Mouse (Mus musculus) limb, embryonic 13.5 days (tissue): ENCODE measurements around the gene C1qtnf1. TPM values are rescaled to one million over a fixed set of nuclear protein-coding genes. Genes with fewer than 3 reads are reported as not detected.

Experiments used
- ATAC-seq: fragments of 200-750 bp; cut with Nextera tagmentation; 2 replicates; pipeline ENCODE4 v1.8.0; 2017; ENCODE audit warnings: low read depth, moderate number of reproducible peaks, moderate TSS enrichment; ENCODE audit not compliant: low FRiP score
- H3K27ac ChIP-seq: fragments of 300-500 bp; sonication (generic); 2 replicates; pipeline ENCODE4 v1.5.1; 2015; ENCODE audit warnings: inconsistent platforms, mild to moderate bottlenecking, moderate library complexity
- H3K27me3 ChIP-seq: fragments of 300-500 bp; sonication (generic); 2 replicates; pipeline ENCODE4 v1.6.1; 2015; ENCODE audit warnings: mild to moderate bottlenecking, inconsistent platforms
- H3K36me3 ChIP-seq: fragments of 300-500 bp; sonication (generic); 2 replicates; pipeline ENCODE4 v1.6.1; 2015; ENCODE audit warnings: inconsistent platforms, mild to moderate bottlenecking, moderate library complexity
- H3K4me1 ChIP-seq: fragments of 300-500 bp; sonication (generic); 2 replicates; pipeline ENCODE4 v1.6.1; 2015; ENCODE audit warnings: inconsistent platforms
- H3K4me2 ChIP-seq: fragments of 300-500 bp; sonication (generic); replicated peaks from 2 replicates; pipeline ENCODE4 v1.6.1; 2015; ENCODE audit warnings: inconsistent platforms, mild to moderate bottlenecking, moderate library complexity
- H3K4me3 ChIP-seq: fragments of 300-500 bp; sonication (generic); 2 replicates; pipeline ENCODE4 v1.5.1; 2015; ENCODE audit warnings: moderate library complexity, mild to moderate bottlenecking, inconsistent platforms
- H3K9ac ChIP-seq: fragments of 300-500 bp; sonication (generic); 2 replicates; pipeline ENCODE4 v1.6.1; 2015; ENCODE audit warnings: mild to moderate bottlenecking, inconsistent platforms
- H3K9me3 ChIP-seq: fragments of 300-500 bp; sonication (generic); 2 replicates; pipeline ENCODE4 v1.6.1; 2016; ENCODE audit warnings: inconsistent platforms
- WGBS: fragments of 180-500 bp; shearing (Covaris S2); methylation state at CpG from one replicate; pipeline ENCODE4 v1.1.7; 2015; 5-methylcytosine and 5-hydroxymethylcytosine counted together
- polyA plus RNA-seq: library from polyadenylated mRNA; unstranded; fragments of >200 nt; fragmentation: Nextera tagmentation; extraction: Ambion mirVana; gene quantifications from 2 replicates; pipeline ENCODE4 v1.2.1, GENCODE M21; 2015

The C1qtnf1 gene
- polyA plus RNA-seq, 1 experiment from 2014 or later = 6.6 TPM

DNA sequence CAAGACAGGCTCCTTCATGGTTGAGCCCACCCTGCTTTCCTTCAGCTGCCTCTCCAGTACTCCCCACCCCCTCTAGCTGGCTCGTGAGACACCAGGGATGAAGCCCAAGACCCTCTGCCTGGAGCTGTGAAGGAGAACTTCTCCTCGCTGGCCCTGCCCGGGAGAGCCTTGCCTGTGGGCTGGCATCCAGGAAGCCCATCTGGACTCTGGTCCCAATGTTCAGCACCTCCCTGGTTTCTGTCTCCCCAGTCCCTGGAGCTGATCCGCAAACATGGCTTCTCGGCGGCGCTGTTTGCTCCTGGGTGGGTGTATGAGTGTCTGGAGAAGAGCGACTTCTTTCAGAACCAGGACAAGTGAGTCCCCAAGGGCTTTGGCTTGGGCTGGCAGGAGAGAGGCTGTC is 56.2 kb downstream of the C1qtnf1 start:
- no peak for ATAC-seq
- 83% methylated on average over 8 of the region's 8 CpGs for WGBS
- H3K9me3 ChIP-seq = no peaks in the 10 kb centered on the region
- no peaks in the 10 kb centered on the region for H3K27me3 ChIP-seq
- peaks cover 20% of the 10 kb centered on the region for H3K4me1 ChIP-seq
- H3K9ac ChIP-seq = no peak overlapping the region
- no peak overlapping the region for H3K27ac ChIP-seq
- no peak overlapping the region for H3K4me2 ChIP-seq
- H3K4me3 ChIP-seq = no peak overlapping the region
- peaks cover 56% of the 10 kb centered on the region for H3K36me3 ChIP-seq

- ATAC-seq = no peak
- Histone ChIP-seq H3K9ac (no peak overlapping the region), H3K9me3 (no peaks in the 10 kb centered on the region), H3K27me3 (peaks cover 4% of the 10 kb centered on the region), H3K36me3 (peaks cover 53% of the 10 kb centered on the region), H3K4me2 (no peak overlapping the region), H3K27ac (no peak overlapping the region), H3K4me3 (no peak overlapping the region), H3K4me1 (peaks cover 22% of the 10 kb centered on the region)
- WGBS = 43% methylated on average over 11 of the region's 11 CpGs
Measured at GRCm38 (mm10) chr11:118485338-118485737, 57.3 kb downstream of the C1qtnf1 start.

- Histone ChIP-seq H3K27ac (no peak overlapping the region), H3K9ac (no peak overlapping the region), H3K4me3 (no peak overlapping the region), H3K4me1 (peaks cover 22% of the 10 kb centered on the region), H3K27me3 (peaks cover 9% of the 10 kb centered on the region), H3K4me2 (no peak overlapping the region), H3K36me3 (peaks cover 53% of the 10 kb centered on the region), H3K9me3 (no peaks in the 10 kb centered on the region)
- no peak for ATAC-seq
- WGBS = 91% methylated on average over 3 of the region's 3 CpGs
Measured at GRCm38 (mm10) chr11:118485780-118486179, 57.8 kb downstream of the C1qtnf1 start.

DNA sequence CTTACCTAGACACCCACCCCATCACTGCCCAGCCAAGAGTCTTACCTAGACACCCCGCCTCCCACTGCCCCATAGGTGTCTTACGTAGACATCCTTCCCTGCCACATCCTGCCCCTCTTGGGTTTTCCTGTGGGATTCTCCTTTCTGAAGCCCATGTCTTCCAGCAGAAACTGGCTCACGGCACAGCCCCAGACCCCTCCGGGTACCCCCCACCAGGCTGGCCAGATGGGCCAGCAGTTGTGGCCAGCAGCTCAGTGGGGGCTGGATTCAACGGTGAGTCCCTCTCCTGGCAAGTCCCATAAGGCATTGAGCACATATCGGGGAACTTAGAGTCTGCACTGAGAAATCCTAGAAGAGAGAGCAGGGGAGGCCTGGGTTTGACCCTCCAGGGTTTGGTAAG is 58.3 kb downstream of the C1qtnf1 start:
- peaks cover 22% of the 10 kb centered on the region for H3K4me1 ChIP-seq
- no peak overlapping the region for H3K9ac ChIP-seq
- no peak for ATAC-seq
- no peaks in the 10 kb centered on the region for H3K9me3 ChIP-seq
- no peak overlapping the region for H3K4me3 ChIP-seq
- no peak overlapping the region for H3K4me2 ChIP-seq
- no peak overlapping the region for H3K27ac ChIP-seq
- H3K27me3 ChIP-seq = peaks cover 11% of the 10 kb centered on the region
- peaks cover 52% of the 10 kb centered on the region for H3K36me3 ChIP-seq
- 82% methylated on average over 6 of the region's 6 CpGs for WGBS

DNA sequence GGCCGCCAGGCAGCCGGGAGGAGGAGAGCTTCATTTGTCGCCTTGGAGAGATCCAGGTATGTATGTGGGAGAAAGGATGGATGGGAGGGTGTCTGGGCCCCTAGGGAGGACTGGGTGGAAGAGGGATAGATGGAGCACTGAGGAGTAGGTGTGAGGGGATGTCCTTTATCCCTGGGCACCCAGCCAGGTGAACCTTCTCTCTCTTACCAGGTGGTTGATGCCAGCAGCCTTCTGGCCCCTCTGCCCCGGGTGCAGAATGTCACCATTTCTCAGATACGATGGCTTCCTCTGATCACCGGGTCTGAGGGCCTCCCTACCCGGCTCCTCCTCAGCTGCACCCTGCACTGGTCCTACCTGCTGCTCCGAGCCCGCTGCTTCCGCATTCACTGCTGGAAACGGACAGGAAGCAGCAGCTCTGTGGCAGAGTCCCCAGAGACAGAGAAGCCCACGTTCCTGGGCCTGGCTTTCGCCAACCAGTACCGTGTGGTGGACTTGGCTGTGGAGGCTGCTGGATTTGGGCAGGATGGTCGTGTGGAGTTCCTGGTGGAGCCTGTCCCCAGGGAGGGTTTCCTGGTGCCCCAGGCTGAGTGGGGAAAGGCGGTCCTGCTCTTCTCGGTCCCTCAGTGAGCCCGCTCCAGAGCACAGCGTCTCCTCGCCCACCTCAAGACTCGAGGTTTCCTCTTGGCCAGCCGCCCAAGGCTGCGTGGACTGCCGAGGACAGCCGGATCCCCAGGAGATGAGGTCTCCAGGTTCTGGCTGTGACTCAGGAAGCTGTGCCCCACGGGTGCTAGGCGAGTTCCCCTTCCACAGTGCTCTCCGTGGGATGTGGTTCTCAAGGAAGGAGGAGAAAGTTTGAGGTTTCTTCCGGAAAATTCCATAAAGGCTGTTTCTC is 59.1 kb downstream of the C1qtnf1 start:
- Histone ChIP-seq H3K4me1 (peaks cover 22% of the 10 kb centered on the region), H3K4me2 (no peak overlapping the region), H3K36me3 (peaks cover 43% of the 10 kb centered on the region), H3K27me3 (peaks cover 12% of the 10 kb centered on the region), H3K4me3 (no peak overlapping the region), H3K9ac (no peak overlapping the region), H3K27ac (no peak overlapping the region), H3K9me3 (no peaks in the 10 kb centered on the region)
- 86% methylated on average over 29 of the region's 29 CpGs for WGBS
- no peak for ATAC-seq

- Histone ChIP-seq H3K9ac (peak overlapping the region; percentile 40; the same call in 1 of the 2 replicates), H3K4me1 (peaks cover 27% of the 10 kb centered on the region), H3K27ac (peak overlapping the region; percentile 48; the same call in 1 of the 2 replicates), H3K4me2 (0 out of 2 replicates have a peak overlapping the region, but pooled peaks have one; percentile 24), H3K4me3 (no peak overlapping the region), H3K9me3 (no peaks in the 10 kb centered on the region), H3K36me3 (peaks cover 33% of the 10 kb centered on the region), H3K27me3 (peaks cover 12% of the 10 kb centered on the region)
- no peak for ATAC-seq
- WGBS = 62% methylated on average over 8 of the region's 8 CpGs
Measured at GRCm38 (mm10) chr11:118488191-118488906, 60.3 kb downstream of the C1qtnf1 start.

DNA sequence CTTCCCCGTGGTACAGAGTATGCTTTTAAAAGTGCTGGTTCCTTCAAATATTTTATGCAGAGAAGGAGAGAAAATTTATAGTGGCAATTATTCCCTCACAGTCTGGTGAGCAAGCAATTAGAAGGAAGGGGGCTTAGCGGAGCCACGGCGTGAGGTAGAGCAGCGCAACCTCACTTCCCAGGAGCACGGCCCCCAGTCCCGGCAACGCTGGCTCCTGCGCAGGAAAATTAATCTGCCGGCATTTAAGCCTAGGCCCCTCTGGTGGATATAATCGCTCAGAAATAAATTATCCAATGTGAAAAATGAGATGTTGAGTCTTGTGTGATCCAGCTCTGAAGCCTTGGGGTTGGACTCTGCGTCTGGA is 60.9 kb downstream of the C1qtnf1 start:
- no peak for ATAC-seq
- H3K27me3 ChIP-seq = peaks cover 12% of the 10 kb centered on the region
- H3K4me3 ChIP-seq = no peak overlapping the region
- H3K9ac ChIP-seq = 0 out of 2 replicates have a peak overlapping the region, but pooled peaks have one; percentile 25
- H3K4me1 ChIP-seq = peaks cover 32% of the 10 kb centered on the region
- peaks cover 30% of the 10 kb centered on the region for H3K36me3 ChIP-seq
- 42% methylated on average over 12 of the region's 12 CpGs for WGBS
- peak overlapping the region; percentile 24 for H3K4me2 ChIP-seq
- peak overlapping the region; percentile 48; the same call in 1 of the 2 replicates for H3K27ac ChIP-seq
- H3K9me3 ChIP-seq = no peaks in the 10 kb centered on the region

- Histone ChIP-seq H3K4me3 (no peak overlapping the region), H3K36me3 (peaks cover 15% of the 10 kb centered on the region), H3K9ac (no peak overlapping the region; the same call in 1 of the 2 replicates), H3K4me2 (peak overlapping the region; percentile 43), H3K9me3 (no peaks in the 10 kb centered on the region), H3K27me3 (peaks cover 12% of the 10 kb centered on the region), H3K4me1 (peaks cover 39% of the 10 kb centered on the region), H3K27ac (no peak overlapping the region)
- WGBS = 27% methylated on average over 22 of the region's 22 CpGs
- no peak for ATAC-seq
Measured at GRCm38 (mm10) chr11:118490566-118491218, 62.7 kb downstream of the C1qtnf1 start.

DNA sequence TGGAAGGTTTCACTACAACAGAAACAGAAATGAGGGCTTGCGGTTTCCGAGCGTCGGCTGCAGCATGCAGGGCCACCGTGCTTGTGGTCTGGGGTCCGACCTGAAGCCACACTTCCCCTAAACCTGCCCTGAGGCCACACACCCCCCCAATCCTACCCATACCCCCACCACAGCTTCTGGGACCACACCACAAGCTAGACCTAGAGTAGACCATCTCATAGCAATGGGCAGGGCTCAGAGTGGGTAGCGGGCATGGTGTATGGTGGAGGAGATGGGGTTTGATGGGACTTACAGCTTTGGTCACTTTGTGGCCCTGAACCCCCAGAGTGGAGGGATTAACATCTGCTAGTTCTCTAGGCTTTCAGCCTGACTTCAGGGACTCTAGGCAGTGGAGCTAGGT is 63.2 kb downstream of the C1qtnf1 start:
- WGBS = 88% methylated on average over 7 of the region's 7 CpGs
- Histone ChIP-seq H3K36me3 (peaks cover 10% of the 10 kb centered on the region), H3K9ac (no peak overlapping the region), H3K4me2 (no peak overlapping the region), H3K27ac (no peak overlapping the region), H3K4me1 (peaks cover 42% of the 10 kb centered on the region), H3K9me3 (no peaks in the 10 kb centered on the region), H3K27me3 (peaks cover 12% of the 10 kb centered on the region), H3K4me3 (no peak overlapping the region)
- no peak for ATAC-seq

DNA sequence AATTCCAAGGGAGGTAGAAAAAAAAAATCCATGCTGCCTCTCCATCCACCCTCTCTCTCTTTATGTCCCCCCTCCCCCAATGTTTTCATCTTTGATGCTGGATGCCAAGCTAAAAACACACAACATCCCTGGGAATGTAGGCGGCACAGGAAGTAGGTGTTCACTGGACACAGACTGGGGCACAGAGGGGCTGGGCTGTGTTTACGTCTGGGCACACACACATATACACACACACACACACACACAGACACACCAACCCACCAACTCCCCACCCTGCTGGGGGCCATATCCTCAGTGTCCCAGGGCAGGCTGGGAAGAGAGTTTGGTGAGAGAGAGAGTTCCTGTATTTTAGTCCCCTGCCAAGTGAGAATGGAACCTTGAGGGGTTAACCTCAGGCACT is 65.5 kb downstream of the C1qtnf1 start:
- no peak for ATAC-seq
- H3K27me3 ChIP-seq = peaks cover 16% of the 10 kb centered on the region
- H3K4me1 ChIP-seq = peaks cover 30% of the 10 kb centered on the region
- H3K27ac ChIP-seq = peak overlapping the region; percentile 44; the same call in 1 of the 2 replicates
- H3K4me2 ChIP-seq = no peak overlapping the region
- no peak overlapping the region for H3K9ac ChIP-seq
- H3K36me3 ChIP-seq = no peaks in the 10 kb centered on the region
- WGBS = 75% methylated on average over 2 of the region's 2 CpGs
- no peaks in the 10 kb centered on the region for H3K9me3 ChIP-seq
- H3K4me3 ChIP-seq = no peak overlapping the region

DNA sequence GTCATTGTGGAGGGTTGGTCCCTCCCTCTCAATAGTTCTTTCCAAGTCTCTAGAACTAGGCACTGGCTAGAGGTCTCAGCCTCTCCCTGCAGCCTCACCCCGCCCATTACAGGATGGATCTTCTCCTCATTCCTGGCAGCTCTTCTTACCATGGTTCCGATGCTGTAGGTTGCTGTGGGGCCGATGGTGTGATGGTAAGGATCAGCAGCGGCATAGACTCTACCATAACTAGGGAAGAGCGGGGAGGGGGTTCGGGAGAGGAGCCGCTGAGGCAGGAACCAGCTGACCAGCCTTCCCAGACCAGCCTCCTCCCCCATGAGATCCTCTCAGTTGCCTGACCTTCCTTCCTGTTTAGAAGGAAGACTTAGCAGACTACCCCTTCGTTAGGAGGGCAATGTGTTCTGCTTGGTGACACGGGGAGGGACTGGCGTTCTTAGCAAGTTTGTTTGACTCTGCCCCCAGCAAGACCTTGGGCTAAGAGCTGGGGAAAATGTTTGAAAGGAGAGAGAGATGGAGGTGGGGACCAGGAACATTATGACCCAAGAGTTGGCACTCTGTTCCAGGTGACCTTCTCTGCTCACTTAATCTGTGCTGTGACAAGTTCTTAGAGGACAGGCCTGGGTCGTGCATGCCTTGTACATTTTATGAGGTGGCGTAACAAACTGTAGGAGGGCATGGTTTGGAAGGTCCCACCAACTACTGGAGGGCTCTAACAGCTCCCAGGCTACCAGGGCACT is 66.2 kb downstream of the C1qtnf1 start:
- WGBS = 75% methylated on average over 12 of the region's 12 CpGs
- Histone ChIP-seq H3K36me3 (no peaks in the 10 kb centered on the region), H3K27me3 (peaks cover 17% of the 10 kb centered on the region), H3K4me3 (no peak overlapping the region), H3K9me3 (no peaks in the 10 kb centered on the region), H3K9ac (no peak overlapping the region), H3K27ac (no peak overlapping the region), H3K4me1 (peaks cover 23% of the 10 kb centered on the region), H3K4me2 (no peak overlapping the region)
- ATAC-seq = no peak
